Mouse (Mus musculus): Measurements from ENCODE around the gene Prepl.

DNA sequence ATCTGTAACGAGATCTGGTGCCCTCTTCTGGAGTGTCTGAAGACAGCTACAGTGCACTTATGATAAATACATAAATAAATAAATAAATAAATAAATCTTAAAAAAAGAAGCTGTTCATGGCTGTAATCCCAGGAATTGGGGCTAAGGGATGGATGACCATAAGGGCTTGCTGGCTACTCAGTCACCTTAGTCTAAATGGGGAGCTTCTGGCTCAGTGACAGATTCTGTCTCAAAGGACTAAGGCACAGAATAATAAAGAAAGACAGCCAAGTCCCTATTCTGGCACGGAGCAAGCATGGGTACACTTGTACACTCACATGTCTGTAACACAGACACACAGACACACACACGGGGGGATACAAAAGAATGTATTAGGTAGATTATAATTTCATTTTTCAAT is 10.8 kb downstream of the Prepl start:
- TF ChIP-seq CTCF (IDR thresholded peaks at IDR 0.05) (peak; percentile 15; the same call in 1 of the 2 replicates), POLR2A (IDR thresholded peaks at IDR 0.05; ENCODE audit: insufficient read depth, low read depth, low read length) (no peak)

Measured in heart, adult 2 months (tissue).